Mouse (Mus musculus) forebrain, postnatal 0 days (tissue): ENCODE measurements at regions not wholly inside any gene's neighbourhood (a gene's known extent, or its start where the extent isn't known, plus 50 kb on each side); places are given as distances from the start of the nearest gene placed in this dataset.

Source experiments
- ATAC-seq: fragments of 200-750 bp; cut with Nextera tagmentation; 2 replicates; pipeline ENCODE4 v1.8.0; 2017; ENCODE audit warnings: mild to moderate bottlenecking, moderate library complexity
- DNase-seq: peaks from one replicate; pipeline ENCODE4 v3.0.0-alpha.2; 2015
- H3K27ac ChIP-seq: fragments of 300-500 bp; sonication (generic); 2 replicates; pipeline ENCODE4 v1.5.1; 2014; ENCODE audit warnings: low read depth, mild to moderate bottlenecking, antibody characterized with exemption, low read length, moderate library complexity, mixed read lengths
- H3K27me3 ChIP-seq: fragments of 300-500 bp; sonication (generic); 2 replicates; pipeline ENCODE4 v1.6.1; 2014; ENCODE audit warnings: mild to moderate bottlenecking, low read length, mixed read lengths; ENCODE audit not compliant: insufficient read depth
- H3K36me3 ChIP-seq: fragments of 300-500 bp; sonication (generic); 2 replicates; pipeline ENCODE4 v1.6.1; 2014; ENCODE audit warnings: mild to moderate bottlenecking, moderate library complexity; ENCODE audit not compliant: insufficient read depth
- H3K4me1 ChIP-seq: fragments of 300-500 bp; sonication (generic); 2 replicates; pipeline ENCODE4 v1.6.1; 2014; ENCODE audit warnings: antibody characterized with exemption; ENCODE audit not compliant: insufficient read depth
- H3K4me2 ChIP-seq: fragments of 300-500 bp; sonication (generic); 2 replicates; pipeline ENCODE4 v1.6.1; 2014; ENCODE audit warnings: low read depth, mild to moderate bottlenecking, moderate library complexity
- H3K4me3 ChIP-seq: fragments of 300-500 bp; sonication (generic); 2 replicates; pipeline ENCODE4 v1.5.1; 2014; ENCODE audit warnings: low read depth, low read length, mixed read lengths
- H3K9ac ChIP-seq: fragments of 300-500 bp; sonication (generic); 2 replicates; pipeline ENCODE4 v1.6.1; 2014; ENCODE audit warnings: mild to moderate bottlenecking
- H3K9me3 ChIP-seq: fragments of 300-500 bp; sonication (generic); 2 replicates; pipeline ENCODE4 v1.6.1; 2016; ENCODE audit warnings: low read length
- CTCF ChIP-seq: sonication (generic); IDR thresholded peaks from 2 replicates; pipeline ENCODE4 v1.5.1; 2016; ENCODE audit warnings: antibody characterized with exemption, control low read depth, low read depth
- WGBS: fragments of 180-500 bp; shearing (Covaris S2); extraction: QIAGEN DNeasy Blood & Tissue Kit; methylation state at CpG from one replicate; pipeline ENCODE4 v1.1.7; 2014; 5-methylcytosine and 5-hydroxymethylcytosine counted together

DNA sequence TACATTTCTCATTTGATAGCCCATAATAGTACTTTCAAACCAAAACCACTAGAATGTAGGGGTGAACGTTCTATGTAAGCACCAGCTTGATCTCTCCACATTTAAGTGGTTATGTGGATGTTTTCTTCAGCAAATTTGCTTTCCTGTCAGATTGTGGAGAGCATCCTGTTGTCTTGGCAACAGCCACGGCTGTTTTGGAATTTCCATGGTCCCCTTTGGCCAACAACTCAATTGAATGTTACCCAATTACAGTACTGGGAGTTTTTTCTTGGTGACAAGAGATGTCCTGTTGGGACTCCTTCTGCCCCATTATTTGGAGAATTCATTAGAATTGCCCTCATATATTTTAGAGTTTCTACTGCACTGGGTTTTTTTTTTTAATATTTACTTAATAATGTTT lies 503.2 kb downstream of the Ndufa4 start:
- no peak overlapping the region for H3K4me2 ChIP-seq
- no peak for TF ChIP-seq CTCF
- ATAC-seq (no peak), DNase-seq (peak; percentile 21)
- H3K36me3 ChIP-seq, result no peaks in the 10 kb centered on the region
- no peaks in the 10 kb centered on the region for H3K27me3 ChIP-seq
- no peak overlapping the region for H3K9ac ChIP-seq
- H3K4me3 ChIP-seq, result no peak overlapping the region
- 30% methylated on average over 2 of the region's 2 CpGs for WGBS
- H3K9me3 ChIP-seq, result no peaks in the 10 kb centered on the region
- no peaks in the 10 kb centered on the region for H3K4me1 ChIP-seq
- no peak overlapping the region for H3K27ac ChIP-seq

DNA sequence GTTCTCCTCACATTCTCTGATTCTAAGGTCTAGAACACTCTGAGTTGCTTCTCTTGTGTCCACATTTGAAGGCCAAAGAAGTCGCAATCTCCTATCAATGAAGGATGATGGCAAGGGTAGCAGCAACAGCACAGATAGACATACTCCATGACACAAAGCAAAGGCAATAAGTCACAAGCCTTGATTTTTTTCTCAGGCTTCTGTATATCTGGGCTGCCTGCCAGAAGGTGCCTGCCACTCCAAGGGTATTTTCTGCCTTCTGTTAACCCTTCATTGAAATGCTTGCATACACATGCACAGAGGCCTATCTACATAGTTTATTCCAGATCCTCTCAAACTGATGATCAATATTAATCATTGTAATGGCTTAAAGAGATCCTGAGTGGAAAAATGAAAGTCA lies 548.2 kb downstream of the Ndufa4 start:
- WGBS, result 76% methylated on average over 1 of the region's 1 CpGs
- Histone ChIP-seq H3K27me3 (no peaks in the 10 kb centered on the region), H3K4me2 (no peak overlapping the region), H3K4me1 (no peaks in the 10 kb centered on the region), H3K9ac (no peak overlapping the region), H3K9me3 (no peaks in the 10 kb centered on the region), H3K4me3 (no peak overlapping the region), H3K27ac (no peak overlapping the region), H3K36me3 (no peaks in the 10 kb centered on the region)
- DNase-seq (no peak), ATAC-seq (no peak)
- no peak for TF ChIP-seq CTCF

DNA sequence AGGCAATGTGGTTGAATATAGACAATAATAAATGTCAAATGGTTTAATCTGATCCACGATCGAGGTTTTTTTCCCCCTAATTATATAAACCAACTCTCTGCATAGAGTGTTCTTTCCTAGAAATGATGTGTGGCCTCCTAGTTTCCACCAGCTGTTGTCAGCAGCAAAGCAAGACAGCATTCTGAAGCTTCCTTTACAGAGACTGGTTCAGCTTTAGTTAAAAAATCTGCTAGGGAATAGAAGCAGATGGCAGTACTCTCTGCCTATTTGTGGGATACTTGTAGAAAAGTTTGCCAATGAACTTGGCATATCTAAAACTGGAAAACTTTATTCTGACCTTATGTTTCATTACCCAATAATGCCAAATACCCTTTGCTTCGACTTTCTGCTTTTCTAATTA lies 553.7 kb downstream of the Ndufa4 start:
- Histone ChIP-seq H3K27me3 (no peaks in the 10 kb centered on the region), H3K4me2 (no peak overlapping the region), H3K36me3 (no peaks in the 10 kb centered on the region), H3K27ac (no peak overlapping the region), H3K4me3 (no peak overlapping the region), H3K9ac (no peak overlapping the region), H3K4me1 (no peaks in the 10 kb centered on the region), H3K9me3 (no peaks in the 10 kb centered on the region)
- ATAC-seq (peak; percentile 78), DNase-seq (peak; percentile 24)
- TF ChIP-seq CTCF, result no peak
- WGBS, result 62% methylated on average over 3 of the region's 3 CpGs

DNA sequence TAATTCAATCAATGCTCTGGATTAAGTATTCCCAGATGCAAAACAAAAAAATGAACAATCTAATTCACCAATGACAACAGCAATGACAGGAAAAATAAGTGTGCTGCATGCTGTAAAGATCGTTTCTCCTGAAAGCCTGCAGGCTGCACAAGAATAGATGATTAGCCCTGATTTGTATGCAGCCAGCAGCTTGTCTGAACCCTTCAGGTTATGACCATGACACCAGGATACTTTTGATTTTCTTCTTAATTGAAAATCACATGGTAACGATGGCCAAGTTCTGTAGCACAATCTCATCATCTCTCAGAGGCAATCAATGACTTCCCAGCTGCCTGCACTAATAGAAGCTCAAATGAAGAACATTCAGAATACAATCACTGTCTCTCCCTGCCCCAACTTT lies 573.2 kb downstream of the Ndufa4 start:
- Histone ChIP-seq H3K4me1 (no peaks in the 10 kb centered on the region), H3K4me2 (no peak overlapping the region), H3K9me3 (no peaks in the 10 kb centered on the region), H3K9ac (no peak overlapping the region), H3K27me3 (no peaks in the 10 kb centered on the region), H3K4me3 (no peak overlapping the region), H3K36me3 (no peaks in the 10 kb centered on the region), H3K27ac (no peak overlapping the region)
- no peak for ATAC-seq
- no peak for DNase-seq
- WGBS, result 20% methylated on average over 2 of the region's 2 CpGs
- TF ChIP-seq CTCF, result no peak

DNA sequence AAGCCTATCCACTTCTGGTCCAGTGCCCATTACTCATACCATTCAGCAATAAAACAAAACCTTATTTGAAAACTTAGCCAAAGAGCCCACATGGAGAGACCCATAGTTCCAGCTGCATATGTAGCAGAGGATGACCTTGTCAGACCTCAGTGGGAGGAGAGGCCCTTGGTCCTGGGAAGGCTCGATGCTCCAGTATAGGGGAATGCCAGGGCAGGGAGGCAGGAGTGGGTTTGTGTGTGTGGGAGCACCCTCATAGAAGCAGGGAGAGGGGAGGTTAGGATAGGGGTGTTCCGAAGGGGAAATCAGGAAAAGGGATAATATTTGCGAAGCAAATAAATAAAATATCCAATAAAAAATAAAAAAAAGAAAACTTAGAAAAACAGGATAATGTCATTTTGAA lies 593.6 kb downstream of the Ndufa4 start:
- no peak overlapping the region for H3K9ac ChIP-seq
- H3K4me3 ChIP-seq, result no peak overlapping the region
- DNase-seq, result no peak
- H3K27me3 ChIP-seq, result no peaks in the 10 kb centered on the region
- no peak overlapping the region for H3K4me2 ChIP-seq
- H3K27ac ChIP-seq, result no peak overlapping the region
- H3K9me3 ChIP-seq, result no peaks in the 10 kb centered on the region
- H3K4me1 ChIP-seq, result no peaks in the 10 kb centered on the region
- WGBS, result 67% methylated on average over 3 of the region's 3 CpGs
- TF ChIP-seq CTCF, result no peak
- ATAC-seq, result no peak
- no peaks in the 10 kb centered on the region for H3K36me3 ChIP-seq

DNA sequence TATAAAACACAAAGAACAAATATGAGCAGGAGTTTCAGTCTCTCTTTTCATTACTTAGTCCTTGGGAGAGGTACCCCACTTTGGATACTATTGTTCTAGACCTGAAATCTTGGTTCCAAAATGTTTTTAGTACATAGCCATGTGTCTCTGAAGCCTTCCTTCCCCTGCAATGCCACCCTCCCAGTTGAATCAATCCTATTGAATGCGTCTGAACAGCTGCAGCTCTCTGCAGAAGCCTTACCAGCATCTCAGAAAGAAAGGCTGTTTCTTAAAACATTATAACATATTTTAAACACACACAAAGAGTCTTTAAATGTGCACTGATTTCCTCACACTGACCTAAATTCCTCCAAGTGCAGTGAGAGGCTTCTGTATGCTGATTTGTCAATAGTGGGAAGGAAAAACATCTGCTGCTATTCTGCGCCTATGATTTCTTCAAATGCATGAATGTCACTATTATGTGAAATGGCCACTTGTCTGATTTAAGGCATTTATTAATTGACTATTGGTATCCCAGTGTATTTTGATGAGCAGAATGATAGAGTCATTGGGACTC lies 601.2 kb downstream of the Ndufa4 start:
- no peaks in the 10 kb centered on the region for H3K36me3 ChIP-seq
- no peak overlapping the region for H3K4me2 ChIP-seq
- no peak overlapping the region for H3K27ac ChIP-seq
- DNase-seq (peak; percentile 12), ATAC-seq (peak; percentile 74)
- H3K9ac ChIP-seq, result no peak overlapping the region
- H3K27me3 ChIP-seq, result no peaks in the 10 kb centered on the region
- H3K4me3 ChIP-seq, result no peak overlapping the region
- H3K9me3 ChIP-seq, result no peaks in the 10 kb centered on the region
- no peak for TF ChIP-seq CTCF
- H3K4me1 ChIP-seq, result no peaks in the 10 kb centered on the region
- WGBS, result 59% methylated on average over 2 of the region's 2 CpGs

DNA sequence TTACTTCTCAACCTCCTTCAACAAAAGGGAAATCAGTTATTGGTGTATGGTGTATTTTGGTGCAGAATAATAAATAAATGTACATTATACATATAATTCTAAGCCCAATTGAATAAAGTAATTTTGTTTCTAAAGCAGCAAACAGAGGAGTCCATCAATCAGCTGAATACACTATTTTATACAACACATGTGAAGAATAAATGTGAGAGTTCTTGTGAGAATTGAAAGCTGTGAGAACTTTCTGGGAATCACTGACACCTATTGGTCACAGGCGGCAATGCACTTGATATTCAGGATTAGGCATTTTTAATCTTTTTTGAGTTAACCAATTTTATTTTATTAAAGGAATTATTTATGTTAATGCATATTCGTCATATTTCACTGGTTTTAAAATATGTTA lies 623.3 kb downstream of the Ndufa4 start:
- no peak overlapping the region for H3K4me2 ChIP-seq
- H3K9ac ChIP-seq, result no peak overlapping the region
- TF ChIP-seq CTCF, result peak; percentile 81
- 0% methylated on average over 2 of the region's 2 CpGs for WGBS
- no peaks in the 10 kb centered on the region for H3K36me3 ChIP-seq
- H3K4me1 ChIP-seq, result no peaks in the 10 kb centered on the region
- no peaks in the 10 kb centered on the region for H3K27me3 ChIP-seq
- H3K9me3 ChIP-seq, result no peaks in the 10 kb centered on the region
- no peak overlapping the region for H3K27ac ChIP-seq
- DNase-seq (peak; percentile 72), ATAC-seq (peak; percentile 56; the same call in 1 of the 2 replicates)
- no peak overlapping the region for H3K4me3 ChIP-seq

DNA sequence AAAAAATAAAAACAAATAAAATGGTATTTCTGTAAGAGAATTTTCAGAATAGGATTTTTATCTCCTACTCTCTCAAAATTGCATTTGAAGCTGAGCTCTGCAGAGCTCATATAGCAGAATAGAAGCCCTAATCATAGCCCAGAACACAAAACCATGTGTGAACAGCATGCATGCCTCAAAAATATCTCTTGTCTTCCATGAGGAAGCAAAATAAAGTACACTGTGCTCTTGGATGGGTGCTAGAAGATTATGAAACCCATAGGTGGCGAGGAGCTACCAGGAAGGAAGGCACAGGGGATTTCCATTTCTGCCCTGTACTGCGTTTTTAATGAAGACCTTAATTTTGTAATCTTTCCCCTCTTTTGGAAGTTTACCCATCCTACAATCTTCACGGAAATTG lies 632.1 kb downstream of the Ndufa4 start:
- H3K4me2 ChIP-seq, result no peak overlapping the region
- H3K27ac ChIP-seq, result no peak overlapping the region
- H3K36me3 ChIP-seq, result no peaks in the 10 kb centered on the region
- H3K27me3 ChIP-seq, result no peaks in the 10 kb centered on the region
- H3K9ac ChIP-seq, result no peak overlapping the region
- H3K9me3 ChIP-seq, result no peaks in the 10 kb centered on the region
- DNase-seq (no peak), ATAC-seq (no peak)
- H3K4me3 ChIP-seq, result no peak overlapping the region
- WGBS, result 80% methylated on average over 3 of the region's 3 CpGs
- no peaks in the 10 kb centered on the region for H3K4me1 ChIP-seq
- no peak for TF ChIP-seq CTCF
